Mouse (Mus musculus) heart, adult 9 months (tissue): ENCODE measurements around the gene Adcy9.

Experiments used
- DNase-seq, 2 experiments: peaks; one replicate each; pipeline ENCODE4 v3.0.0; 2022; ENCODE audit warnings: low spot score in 2 of 2

The Adcy9 gene

GRCm38 (mm10) chr16:4418776-4419545 lies 1.3 kb downstream of the Adcy9 start:
- peak in 1 of 2 experiments; percentile 43 for DNase-seq

DNA sequence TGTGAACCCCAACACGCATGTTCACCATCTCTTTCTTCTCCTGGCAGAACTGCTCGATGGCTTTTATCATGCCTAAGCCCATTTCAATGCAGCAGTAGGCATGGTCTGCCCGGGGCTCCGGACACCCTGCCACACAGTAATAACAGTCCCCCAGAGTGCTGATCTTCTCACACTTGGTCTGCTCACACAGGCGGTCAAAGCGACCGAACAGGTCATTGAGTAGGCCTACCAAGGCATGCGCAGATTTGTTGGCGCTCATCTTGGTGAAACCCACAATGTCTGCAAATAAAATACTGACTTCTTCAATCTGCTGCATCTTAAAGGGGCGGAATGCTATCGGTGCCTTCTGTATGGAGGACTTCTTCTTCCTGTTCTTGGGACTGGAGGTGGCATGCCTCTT lies 2.2 kb downstream of the Adcy9 start:
- no peak for DNase-seq

GRCm38 (mm10) chr16:4417455-4417854 lies 2.8 kb downstream of the Adcy9 start:
- DNase-seq = no peak

DNA sequence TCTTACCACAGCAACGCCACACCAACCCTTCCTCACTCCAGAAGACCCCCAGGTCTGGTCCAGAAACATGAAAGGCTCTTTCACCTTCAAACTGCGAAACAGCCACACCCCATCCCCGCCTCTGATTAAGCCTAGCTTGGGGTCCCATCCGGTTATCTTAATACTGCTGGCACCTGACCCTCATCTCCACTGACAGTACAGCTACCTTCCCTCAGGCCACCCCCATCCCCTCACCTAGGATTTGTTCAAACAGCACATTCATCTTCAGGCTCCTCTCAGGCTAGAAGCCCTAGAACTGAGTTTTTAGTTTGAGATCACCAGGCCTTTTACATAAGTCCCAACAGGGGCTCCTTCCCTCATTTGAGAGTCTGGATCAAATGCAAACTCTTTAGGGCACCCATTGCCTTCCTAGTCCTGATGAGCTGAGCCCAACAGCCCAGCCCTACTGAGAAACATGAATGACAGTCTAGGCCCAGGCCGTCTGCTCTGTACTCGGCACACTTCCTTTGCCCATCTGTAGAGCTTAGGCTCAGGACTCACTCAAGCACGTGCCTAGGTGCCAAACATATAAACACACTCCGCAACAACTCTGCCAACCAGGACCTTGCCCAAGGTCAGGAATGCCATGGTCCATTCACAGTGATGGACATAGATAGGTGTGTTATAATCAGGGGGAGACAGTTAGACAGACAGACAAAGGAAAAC lies 5.3 kb downstream of the Adcy9 start:
- no peak for DNase-seq

- no peak for DNase-seq
These were observed 6.1 kb downstream of the Adcy9 start for GRCm38 (mm10) chr16:4413988-4414880.

- DNase-seq = no peak
These were observed 7.0 kb downstream of the Adcy9 start for GRCm38 (mm10) chr16:4413301-4413700.

DNA sequence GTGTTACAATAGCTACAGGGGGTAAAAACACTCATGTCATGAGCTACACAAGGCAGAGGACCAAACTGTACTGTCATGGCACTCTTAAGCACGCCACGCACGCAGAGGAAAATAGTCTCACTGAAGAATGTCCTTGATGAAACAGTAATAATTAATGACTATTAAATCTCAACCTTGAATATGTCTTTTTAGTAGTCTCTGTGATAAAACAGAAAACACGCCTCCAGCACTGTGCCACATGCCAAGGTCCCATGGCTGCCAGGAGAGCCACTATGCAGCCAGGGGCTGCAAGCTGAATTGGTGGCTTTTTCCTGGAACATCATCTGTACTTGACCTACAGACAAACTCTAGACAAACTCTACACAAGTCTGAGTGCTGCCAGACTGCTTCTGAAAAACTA lies 8.0 kb downstream of the Adcy9 start:
- no peak for DNase-seq

DNA sequence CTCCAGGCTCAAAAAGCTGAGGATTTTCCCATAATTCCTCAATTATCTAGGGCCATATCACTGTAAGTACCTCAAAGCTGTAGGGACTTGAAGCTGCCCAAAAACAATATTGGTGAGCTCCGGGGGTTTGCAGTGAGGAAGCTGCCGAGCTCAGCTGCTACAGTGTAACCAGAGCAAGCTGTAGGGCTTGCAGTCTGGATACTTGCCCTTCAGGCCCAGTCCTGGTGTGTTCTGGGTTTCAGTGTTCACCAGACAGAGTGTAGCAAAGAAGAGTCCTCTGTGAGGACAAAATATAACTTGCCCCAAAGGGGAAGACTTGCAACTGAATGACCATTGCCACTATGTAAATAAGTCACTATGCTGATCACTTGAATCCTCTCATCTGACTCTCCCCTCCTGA lies 9.0 kb downstream of the Adcy9 start:
- DNase-seq = no peak

- no peak for DNase-seq
These were observed 12.8 kb downstream of the Adcy9 start for GRCm38 (mm10) chr16:4407536-4407935.

GRCm38 (mm10) chr16:4406706-4407105 lies 13.6 kb downstream of the Adcy9 start:
- no peak for DNase-seq

DNA sequence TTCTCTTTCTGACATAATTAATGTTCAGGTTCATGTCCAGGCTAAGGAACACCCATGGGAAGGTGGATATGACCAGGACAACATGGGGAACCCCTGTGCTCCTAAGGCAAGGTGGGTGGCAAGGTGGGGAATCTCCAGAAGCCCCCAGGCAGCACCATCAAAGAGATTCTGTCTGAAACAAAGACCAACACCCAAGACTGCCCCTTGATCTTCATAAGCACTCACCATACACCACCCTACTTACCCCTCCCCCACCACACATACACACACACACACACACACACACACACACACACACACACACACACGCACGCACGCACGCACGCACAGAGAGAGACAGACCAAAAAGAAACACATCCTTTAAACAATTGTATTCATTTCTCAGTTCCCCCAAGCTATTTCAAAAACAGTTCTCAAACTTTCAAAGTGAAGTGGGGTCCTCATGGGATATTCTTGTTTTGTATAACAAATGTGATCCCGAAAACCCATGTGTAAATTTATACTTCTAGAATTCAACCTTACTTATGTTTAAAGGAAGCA lies 14.2 kb downstream of the Adcy9 start:
- DNase-seq = no peak

DNA sequence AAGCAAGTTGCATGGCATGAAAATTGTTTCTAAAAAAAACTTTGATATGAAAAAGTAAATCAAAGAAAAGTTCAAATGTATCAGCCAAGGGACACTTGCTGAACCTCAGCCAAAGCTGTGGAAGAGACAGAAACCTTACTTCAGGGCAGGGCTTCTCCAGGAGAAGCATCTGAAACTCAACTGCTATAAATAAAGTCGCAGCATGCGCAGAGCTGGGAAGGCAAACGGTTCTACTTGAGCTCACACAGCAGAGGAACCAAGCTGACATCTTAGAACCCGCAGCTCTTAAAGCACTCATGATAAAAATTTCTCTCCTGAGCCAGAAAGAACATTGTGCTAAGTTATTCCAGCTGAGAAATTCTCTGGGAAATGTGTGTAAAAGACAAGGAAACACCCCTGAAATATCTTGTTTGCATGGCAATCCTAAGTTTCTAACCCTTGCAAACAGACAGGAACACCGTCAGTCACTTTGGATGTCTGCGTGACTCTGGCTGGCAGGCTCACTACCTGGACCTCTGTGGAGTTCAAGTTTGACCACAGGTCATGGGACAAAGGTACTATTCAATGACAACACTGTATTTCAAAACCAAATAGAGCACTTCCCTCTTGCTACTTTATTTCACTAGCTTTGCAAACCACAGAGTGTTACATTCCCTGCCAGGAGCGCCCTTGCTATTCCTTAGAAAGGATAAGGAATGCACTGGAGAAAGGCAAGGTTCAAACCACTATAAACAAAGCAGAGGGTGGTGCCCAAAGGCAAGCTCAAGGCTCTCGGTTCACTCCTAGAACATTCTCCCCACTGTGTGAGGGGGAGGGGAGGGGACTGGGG lies 15.2 kb downstream of the Adcy9 start:
- peak in 1 of 2 experiments; percentile 23 for DNase-seq

GRCm38 (mm10) chr16:4401109-4401508 lies 19.2 kb downstream of the Adcy9 start:
- no peak for DNase-seq

GRCm38 (mm10) chr16:4399471-4400223 lies 20.7 kb downstream of the Adcy9 start:
- peak; percentile 69 to 70 for DNase-seq

GRCm38 (mm10) chr16:4398782-4399181 lies 21.5 kb downstream of the Adcy9 start:
- DNase-seq = no peak

DNA sequence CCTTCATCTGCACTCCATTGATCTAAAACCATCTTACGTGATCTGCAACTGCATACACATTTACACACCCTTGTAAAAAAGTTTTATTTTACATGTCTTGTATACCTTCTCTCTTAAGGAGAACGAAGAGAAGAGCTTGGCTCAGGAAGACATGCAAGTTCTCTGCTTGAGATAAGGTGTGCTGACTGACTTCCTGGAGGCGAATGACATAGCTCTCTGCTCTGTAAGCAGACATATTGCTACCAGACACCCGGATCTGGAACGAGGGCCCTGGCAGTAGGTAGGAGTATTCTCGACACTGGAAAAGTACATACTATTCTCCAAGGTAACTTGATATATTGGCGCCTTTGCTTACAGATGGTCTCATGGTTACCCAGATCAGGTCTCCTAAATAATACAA lies 22.7 kb downstream of the Adcy9 start:
- no peak for DNase-seq

GRCm38 (mm10) chr16:4395687-4396341 lies 24.5 kb downstream of the Adcy9 start:
- no peak for DNase-seq

DNA sequence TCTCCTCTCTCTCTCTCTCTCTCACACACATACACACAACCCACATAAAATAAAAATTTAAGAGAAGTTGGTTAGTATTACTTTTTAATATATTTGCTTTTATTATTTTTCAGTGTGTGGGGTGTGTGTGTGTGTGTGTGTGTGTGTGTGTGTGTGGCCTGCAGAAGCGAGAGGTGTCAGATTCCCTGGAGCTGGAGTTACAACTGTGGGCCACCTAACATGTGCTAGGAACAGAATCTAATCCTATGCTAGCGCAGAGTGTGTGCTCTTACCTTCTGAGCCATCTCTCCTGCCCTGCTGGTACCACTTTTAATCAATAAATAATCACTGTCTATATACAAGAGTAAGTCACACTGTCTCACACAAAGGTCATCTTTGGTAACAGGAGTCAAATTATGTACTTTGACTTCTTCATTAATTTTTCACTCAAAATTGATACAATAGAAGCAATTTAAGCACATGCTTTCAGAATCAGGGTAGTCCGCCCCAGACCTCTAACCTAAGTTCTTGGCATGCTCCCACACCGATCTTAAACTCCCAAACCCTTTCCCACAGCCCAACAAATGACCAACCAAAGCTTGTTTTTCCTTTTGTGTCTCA lies 25.2 kb downstream of the Adcy9 start:
- no peak for DNase-seq

DNA sequence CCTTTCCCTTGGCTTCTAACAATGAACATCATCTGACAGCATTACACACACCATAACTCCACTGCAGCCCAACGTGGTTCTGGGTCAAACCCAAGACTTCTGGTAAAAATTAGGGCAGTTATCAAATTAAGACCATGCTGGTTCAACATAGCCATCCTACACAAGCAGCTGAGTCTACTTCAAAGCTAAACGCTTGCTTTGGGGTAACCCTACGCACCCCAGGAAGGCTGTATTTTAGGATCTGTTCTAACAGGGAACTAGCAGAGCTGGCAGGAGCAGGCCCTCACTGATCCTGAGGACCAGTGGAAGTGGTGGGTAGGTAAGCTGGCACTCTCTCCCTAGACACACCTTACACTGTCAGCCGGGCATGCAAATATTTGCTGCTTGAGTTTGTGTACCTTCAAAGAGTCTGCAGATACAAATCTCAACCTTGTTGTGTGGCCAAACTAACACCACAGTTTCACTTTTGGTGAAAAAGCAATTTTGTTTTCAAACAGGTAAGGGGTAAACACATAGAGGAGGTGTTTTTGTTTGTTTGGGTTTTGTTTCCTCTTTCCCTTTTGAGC lies 36.7 kb downstream of the Adcy9 start:
- DNase-seq = no peak
